Mouse (Mus musculus) c-Kit-positive CD71-positive TER-119-negative erythroid progenitor cells, embryonic 14.5 days (primary cell): ENCODE measurements around the gene Ptpn3.

Experiments used
- DNase-seq: peaks from one replicate; pipeline ENCODE4 v3.0.0-alpha.2; 2013; ENCODE audit warnings: low read depth

The Ptpn3 gene

GRCm38 (mm10) chr4:57263061-57263685 lies 38.5 kb downstream of the Ptpn3 start:
- no peak for DNase-seq

- no peak for DNase-seq
Measured at GRCm38 (mm10) chr4:57262451-57262850, 39.2 kb downstream of the Ptpn3 start.

- DNase-seq, result no peak
Measured at GRCm38 (mm10) chr4:57261813-57262212, 39.8 kb downstream of the Ptpn3 start.

GRCm38 (mm10) chr4:57258159-57259035 lies 43.2 kb downstream of the Ptpn3 start:
- no peak for DNase-seq

- no peak for DNase-seq
Measured at GRCm38 (mm10) chr4:57257409-57257808, 44.2 kb downstream of the Ptpn3 start.

- DNase-seq, result no peak
Measured at GRCm38 (mm10) chr4:57256761-57257160, 44.9 kb downstream of the Ptpn3 start.

- no peak for DNase-seq
Measured at GRCm38 (mm10) chr4:57254412-57254811, 47.2 kb downstream of the Ptpn3 start.

- no peak for DNase-seq
Measured at GRCm38 (mm10) chr4:57250636-57251035, 51.0 kb downstream of the Ptpn3 start.

GRCm38 (mm10) chr4:57249108-57249507 lies 52.5 kb downstream of the Ptpn3 start:
- no peak for DNase-seq

- DNase-seq, result no peak
Measured at GRCm38 (mm10) chr4:57244874-57245273, 56.8 kb downstream of the Ptpn3 start.

- DNase-seq, result no peak
Measured at GRCm38 (mm10) chr4:57243312-57243711, 58.3 kb downstream of the Ptpn3 start.

- DNase-seq, result no peak
Measured at GRCm38 (mm10) chr4:57240934-57241333, 60.7 kb downstream of the Ptpn3 start.

- DNase-seq, result no peak
Measured at GRCm38 (mm10) chr4:57240100-57240499, 61.5 kb downstream of the Ptpn3 start.

- DNase-seq, result no peak
Measured at GRCm38 (mm10) chr4:57239112-57239511, 62.5 kb downstream of the Ptpn3 start.

- DNase-seq, result no peak
Measured at GRCm38 (mm10) chr4:57238118-57238517, 63.5 kb downstream of the Ptpn3 start.

GRCm38 (mm10) chr4:57236513-57236912 lies 65.1 kb downstream of the Ptpn3 start:
- no peak for DNase-seq

GRCm38 (mm10) chr4:57235741-57236140 lies 65.9 kb downstream of the Ptpn3 start:
- DNase-seq, result no peak

- DNase-seq, result no peak
Measured at GRCm38 (mm10) chr4:57234348-57234747, 67.3 kb downstream of the Ptpn3 start.

- DNase-seq, result no peak
Measured at GRCm38 (mm10) chr4:57232439-57232838, 69.2 kb downstream of the Ptpn3 start.

GRCm38 (mm10) chr4:57231323-57231722 lies 70.3 kb downstream of the Ptpn3 start:
- DNase-seq, result no peak

- DNase-seq, result no peak
Measured at GRCm38 (mm10) chr4:57230341-57230740, 71.3 kb downstream of the Ptpn3 start.

GRCm38 (mm10) chr4:57228601-57229520 lies 72.8 kb downstream of the Ptpn3 start:
- DNase-seq, result no peak
